Mouse (Mus musculus): ENCODE results near the gene Zbp1.

The Zbp1 gene

DNA sequence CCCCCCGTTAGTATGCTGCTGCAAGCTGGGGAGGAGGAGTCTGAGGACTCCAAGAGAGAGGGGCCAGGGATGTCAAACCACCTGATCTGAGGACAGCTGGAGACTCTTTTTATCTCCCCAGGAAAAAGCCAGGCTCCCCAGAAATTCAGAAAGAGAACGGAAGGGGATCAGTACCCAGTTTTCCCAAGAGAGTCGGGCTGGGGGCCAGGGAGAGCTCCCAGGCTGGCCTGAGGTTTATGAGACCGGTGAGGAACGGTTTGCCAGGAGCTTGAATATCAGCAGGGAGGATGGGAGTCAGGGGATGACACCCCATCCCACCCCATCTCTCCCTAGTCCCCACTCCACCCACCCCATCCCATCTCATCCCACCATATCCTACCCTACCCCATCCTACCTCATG lies 37.2 kb downstream of the Zbp1 start:
- no peak for DNase-seq (ENCODE audit: extremely low read depth, insufficient read length, low spot score)

DNA sequence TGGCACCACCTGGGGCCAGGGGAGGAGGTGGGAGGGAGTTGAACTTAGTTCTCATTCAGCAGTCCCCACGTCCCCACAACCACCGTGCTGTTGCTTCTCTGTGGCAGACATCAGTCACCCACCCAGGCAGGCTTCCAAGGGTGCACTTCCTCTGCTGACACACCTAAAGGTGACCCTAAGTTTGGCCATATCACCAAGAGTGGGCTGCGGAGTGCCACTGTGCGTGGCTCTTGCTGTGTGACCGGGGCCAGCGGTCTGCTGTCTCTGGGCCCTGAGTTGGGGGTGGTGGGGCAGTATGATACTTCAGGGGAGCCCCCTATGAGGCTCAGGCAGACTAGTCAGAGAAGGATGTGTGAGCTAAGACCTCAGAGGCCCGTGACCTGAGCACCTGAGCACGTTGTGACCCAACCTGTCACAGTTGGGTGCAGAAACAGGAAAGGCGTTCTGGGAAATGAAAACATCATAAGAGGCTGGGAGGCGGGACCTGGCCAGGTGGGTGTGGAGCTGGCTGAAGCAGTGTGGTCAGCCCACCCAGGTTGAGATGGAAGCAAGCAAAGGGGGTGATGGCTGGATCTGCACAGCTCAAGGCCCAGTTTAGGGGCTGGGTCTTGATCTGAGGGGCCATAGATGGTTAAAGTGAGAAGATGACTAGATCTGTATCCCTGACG lies 37.9 kb downstream of the Zbp1 start:
- DNase-seq (ENCODE audit: extremely low read depth, insufficient read length, low spot score), result no peak

- no peak for DNase-seq (ENCODE audit: extremely low read depth, insufficient read length, low spot score)
Measured at GRCm38 (mm10) chr2:173180026-173180425, 38.7 kb downstream of the Zbp1 start.

- DNase-seq (ENCODE audit: extremely low read depth, insufficient read length, low spot score), result no peak
Measured at GRCm38 (mm10) chr2:173179046-173179445, 39.7 kb downstream of the Zbp1 start.

GRCm38 (mm10) chr2:173177951-173178350 lies 40.8 kb downstream of the Zbp1 start:
- no peak for DNase-seq (ENCODE audit: extremely low read depth, insufficient read length, low spot score)

DNA sequence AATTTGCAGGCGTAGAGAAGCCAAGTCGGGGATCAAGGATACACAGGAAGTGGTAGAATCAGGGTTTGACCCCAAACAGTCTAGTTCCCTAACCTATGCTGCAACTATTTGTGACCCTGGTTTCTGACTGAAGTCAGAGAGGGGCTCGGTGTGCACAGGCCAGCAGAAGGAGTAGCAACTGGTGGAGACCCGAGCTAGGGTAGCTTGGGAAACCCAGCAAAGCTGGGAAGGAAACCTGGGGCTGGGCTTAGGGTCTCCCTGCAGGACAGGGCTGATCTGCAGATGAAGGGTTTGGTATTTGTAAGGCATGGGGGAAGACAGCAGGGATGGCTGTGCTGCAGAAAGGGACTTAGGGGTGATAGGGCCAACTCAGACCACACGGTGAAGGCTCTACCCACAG lies 41.2 kb downstream of the Zbp1 start:
- DNase-seq (ENCODE audit: extremely low read depth, insufficient read length, low spot score), result no peak

GRCm38 (mm10) chr2:173175703-173176102 lies 43.0 kb downstream of the Zbp1 start:
- no peak for DNase-seq (ENCODE audit: extremely low read depth, insufficient read length, low spot score)

DNA sequence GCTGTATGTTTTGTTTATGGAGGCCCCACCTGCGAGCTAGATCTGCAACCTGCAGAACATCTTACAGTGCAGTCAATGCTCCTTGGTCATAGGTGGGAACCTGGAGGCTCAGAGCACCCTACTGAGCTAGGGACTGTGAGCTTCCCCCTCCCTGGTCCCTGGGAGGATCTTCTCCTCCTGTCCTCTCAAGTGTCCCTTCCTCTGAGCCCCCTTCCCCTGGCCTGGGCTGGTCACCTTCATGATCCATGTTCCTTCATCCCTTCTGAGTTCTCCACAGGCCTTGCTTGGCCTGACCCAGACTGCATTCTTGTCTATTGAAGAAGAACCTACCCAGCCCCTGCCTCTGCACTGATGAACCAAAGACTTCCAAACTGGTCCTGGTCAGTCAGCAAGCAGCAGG lies 44.2 kb downstream of the Zbp1 start:
- no peak for DNase-seq (ENCODE audit: extremely low read depth, insufficient read length, low spot score)

- DNase-seq (ENCODE audit: extremely low read depth, insufficient read length, low spot score), result no peak
Measured at GRCm38 (mm10) chr2:173173521-173174511, 44.9 kb downstream of the Zbp1 start.

GRCm38 (mm10) chr2:173173008-173173407 lies 45.7 kb downstream of the Zbp1 start:
- DNase-seq (ENCODE audit: extremely low read depth, insufficient read length, low spot score), result no peak

- no peak for DNase-seq (ENCODE audit: extremely low read depth, insufficient read length, low spot score)
Measured at GRCm38 (mm10) chr2:173172386-173172785, 46.3 kb downstream of the Zbp1 start.

DNA sequence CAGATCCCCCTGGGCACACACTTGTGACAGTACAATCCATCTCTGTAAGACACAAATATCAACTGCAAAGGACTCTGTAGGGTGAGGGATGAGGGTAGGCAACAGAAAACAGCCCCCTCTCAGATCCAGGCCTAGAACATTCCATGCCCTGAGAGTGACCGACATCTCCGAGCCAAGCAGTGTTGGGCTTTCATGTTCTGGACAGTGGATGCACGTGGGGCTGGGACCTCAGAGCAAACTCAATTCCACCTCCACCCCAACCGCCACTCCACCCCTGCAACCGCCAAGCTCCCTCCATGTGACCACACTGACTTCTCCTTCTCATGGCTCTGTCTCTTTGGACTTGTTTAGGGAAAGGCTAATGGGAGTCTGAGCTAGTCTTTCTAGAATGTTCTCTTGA lies 46.8 kb downstream of the Zbp1 start:
- DNase-seq (ENCODE audit: extremely low read depth, insufficient read length, low spot score), result no peak

GRCm38 (mm10) chr2:173171470-173171869 lies 47.3 kb downstream of the Zbp1 start:
- DNase-seq (ENCODE audit: extremely low read depth, insufficient read length, low spot score), result no peak

DNA sequence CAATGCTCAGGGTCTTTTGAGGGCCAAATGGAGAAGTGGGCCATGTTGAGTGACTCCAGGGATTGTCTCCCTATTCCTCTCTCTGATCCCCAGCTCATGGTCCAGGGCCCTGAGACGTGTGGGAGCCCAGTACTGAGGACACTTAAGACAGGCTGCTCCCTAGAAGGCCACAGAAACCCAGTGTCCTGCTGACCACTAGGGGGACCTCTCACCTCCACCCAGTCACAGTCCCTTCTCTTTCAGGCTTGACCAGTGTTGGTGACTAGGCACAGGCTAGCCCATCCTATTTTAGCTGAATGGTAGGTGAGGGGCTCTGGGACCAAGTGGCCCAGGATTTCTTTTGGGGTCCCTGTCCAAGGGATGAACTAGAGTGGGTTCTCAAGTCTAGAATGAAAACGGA lies 48.0 kb downstream of the Zbp1 start:
- DNase-seq (ENCODE audit: extremely low read depth, insufficient read length, low spot score), result no peak

DNA sequence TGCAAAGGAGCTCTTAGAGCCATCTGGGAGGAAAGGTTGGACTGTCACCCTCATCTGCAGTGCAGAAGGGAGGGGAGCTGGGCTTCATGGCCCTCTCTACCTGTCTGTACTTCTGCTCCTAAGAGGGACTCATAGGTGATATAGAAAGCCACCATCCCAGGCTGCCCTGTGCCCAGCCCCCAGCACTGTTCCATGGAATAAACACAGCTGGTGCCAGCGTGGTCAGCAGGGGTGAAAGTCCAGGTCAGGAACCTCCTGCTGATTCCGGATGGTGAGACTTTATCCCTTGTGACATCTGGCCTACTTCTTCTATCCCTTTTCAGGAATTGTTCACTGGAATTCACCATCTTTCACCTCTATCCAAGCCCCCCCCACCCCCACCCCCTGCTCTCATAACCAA lies 48.6 kb downstream of the Zbp1 start:
- no peak for DNase-seq (ENCODE audit: extremely low read depth, insufficient read length, low spot score)

GRCm38 (mm10) chr2:173168411-173168851 lies 50.3 kb downstream of the Zbp1 start:
- DNase-seq (ENCODE audit: extremely low read depth, insufficient read length, low spot score), result no peak

- no peak for DNase-seq (ENCODE audit: extremely low read depth, insufficient read length, low spot score)
Measured at GRCm38 (mm10) chr2:173165357-173165756, 53.4 kb downstream of the Zbp1 start.

- DNase-seq (ENCODE audit: extremely low read depth, insufficient read length, low spot score), result no peak
Measured at GRCm38 (mm10) chr2:173164946-173165345, 53.8 kb downstream of the Zbp1 start.

DNA sequence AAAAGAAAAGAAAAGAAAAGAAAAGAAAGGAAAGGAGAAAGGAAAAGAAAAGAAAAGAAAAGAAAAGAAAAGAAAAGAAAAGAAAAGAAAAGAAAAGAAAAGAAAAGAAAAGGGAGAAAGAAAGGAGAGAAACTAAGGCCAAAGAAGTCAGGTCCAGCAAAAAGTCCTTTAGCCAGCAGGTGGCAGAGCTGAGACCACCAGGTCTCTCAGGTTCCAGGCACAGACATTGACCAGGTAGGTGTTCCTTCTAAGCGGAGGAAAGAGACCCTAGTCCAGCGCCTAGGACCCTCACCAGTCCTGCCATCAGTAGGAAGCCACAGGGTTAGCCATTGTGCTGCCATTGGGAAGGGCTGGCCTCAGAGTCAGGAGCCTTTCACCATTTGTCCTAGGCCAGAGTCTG lies 54.4 kb downstream of the Zbp1 start:
- DNase-seq (ENCODE audit: extremely low read depth, insufficient read length, low spot score), result no peak

- no peak for DNase-seq (ENCODE audit: extremely low read depth, insufficient read length, low spot score)
Measured at GRCm38 (mm10) chr2:173163380-173163779, 55.3 kb downstream of the Zbp1 start.

- peak; percentile 37 for DNase-seq (ENCODE audit: extremely low read depth, insufficient read length, low spot score)
Measured at GRCm38 (mm10) chr2:173159354-173160311, 59.1 kb downstream of the Zbp1 start.

Data from 3134 (cell line).